Mouse (Mus musculus) G1E (cell line): Measurements from ENCODE around the gene Cers6.

Experiments
- CTCF ChIP-seq: IDR thresholded peaks from 2 replicates; pipeline ENCODE4 v1.5.1; 2012; ENCODE audit warnings: low read depth, low read length, inconsistent platforms, mixed read lengths
- GATA1 ChIP-seq: IDR thresholded peaks from 2 replicates; pipeline ENCODE4 v1.6.1; 2012; ENCODE audit warnings: borderline replicate concordance, low read length, inconsistent platforms, mixed read lengths
- GATA2 ChIP-seq: IDR thresholded peaks from 2 replicates; pipeline ENCODE4 v1.6.1; 2012; ENCODE audit warnings: low read depth, low read length, inconsistent platforms, borderline replicate concordance
- POLR2AphosphoS5 ChIP-seq: IDR thresholded peaks from 2 replicates; pipeline ENCODE4 v1.6.1; 2012; ENCODE audit warnings: low read depth, low read length, inconsistent platforms; ENCODE audit not compliant: insufficient replicate concordance
- TAL1 ChIP-seq: conservative IDR thresholded peaks from 2 replicates; pipeline ENCODE4 v1.6.1; 2012; ENCODE audit warnings: low read depth, low read length, inconsistent platforms, mixed read lengths

GRCm38 (mm10) chr2:68845002-68845740 lies 16.1 kb upstream of the Cers6 start:
- no peak for TF ChIP-seq CTCF
- TF ChIP-seq TAL1: no peak
- no peak for TF ChIP-seq GATA1
- no peak for TF ChIP-seq GATA2
- TF ChIP-seq POLR2AphosphoS5: no peak
